Mouse (Mus musculus) ES-E14 (cell line): ENCODE data around the gene Dnajb8. TPM values are rescaled to one million over a fixed set of nuclear protein-coding genes. Genes with fewer than 3 reads are reported as not detected.

ENCODE experiments used
- DNase-seq: peaks from one replicate; pipeline ENCODE4 v3.0.0-alpha.2; 2013; ENCODE audit warnings: low read depth, low spot score
- H3K27ac ChIP-seq: 2 replicates; pipeline ENCODE4 v1.5.1; 2012; ENCODE audit warnings: low read depth, mild to moderate bottlenecking, low read length, moderate library complexity, mixed read lengths; ENCODE audit not compliant: poor library complexity, insufficient read depth, severe bottlenecking
- H3K36me3 ChIP-seq: 2 replicates; pipeline ENCODE4 v1.6.1; 2012; ENCODE audit warnings: mild to moderate bottlenecking, low read length, moderate library complexity, mixed read lengths; ENCODE audit not compliant: control insufficient read depth, poor library complexity, insufficient read depth, severe bottlenecking
- H3K4me1 ChIP-seq, 2 experiments: fragments of 150-350 bp in 1 of 2; sonication (generic) in 1 of 2; 2 replicates each; pipeline ENCODE4 v1.6.1; 2012; ENCODE audit warnings: low read length in 2 of 2, mild to moderate bottlenecking in 1 of 2, mixed read lengths in 1 of 2; ENCODE audit not compliant: control insufficient read depth in 2 of 2, insufficient read depth in 2 of 2, poor library complexity in 1 of 2
- H3K4me3 ChIP-seq, 2 experiments: fragments of 150-350 bp in 1 of 2; sonication (generic) in 1 of 2; 2 replicates each; pipeline ENCODE4 v1.5.1; 2012; ENCODE audit warnings: low read length in 2 of 2, low read depth in 1 of 2, mild to moderate bottlenecking in 1 of 2, mixed read lengths in 1 of 2; ENCODE audit not compliant: insufficient read depth in 1 of 2, poor library complexity in 1 of 2, severe bottlenecking in 1 of 2
- H3K9ac ChIP-seq: 2 replicates; pipeline ENCODE4 v1.6.1; 2012; ENCODE audit warnings: low read depth, mild to moderate bottlenecking, low read length, mixed read lengths; ENCODE audit not compliant: poor library complexity, insufficient read depth, severe bottlenecking
- H3K9me3 ChIP-seq: fragments of 150-350 bp; sonication (generic); 2 replicates; pipeline ENCODE4 v1.6.1; 2012; ENCODE audit warnings: low read depth, mild to moderate bottlenecking, low read length; ENCODE audit not compliant: control insufficient read depth, insufficient read depth
- CHD2 ChIP-seq: IDR thresholded peaks from 2 replicates; pipeline ENCODE4 v1.6.1; 2014; ENCODE audit warnings: mild to moderate bottlenecking, low read depth, low read length, inconsistent platforms
- HCFC1 ChIP-seq: IDR thresholded peaks from 2 replicates; pipeline ENCODE4 v1.6.1; 2012; ENCODE audit warnings: low read length, inconsistent platforms, borderline replicate concordance; ENCODE audit not compliant: insufficient read depth
- MAFK ChIP-seq: IDR thresholded peaks from 2 replicates; pipeline ENCODE4 v1.6.1; 2014; ENCODE audit warnings: mild to moderate bottlenecking, low read depth, low read length, inconsistent platforms; ENCODE audit not compliant: insufficient read depth
- ZC3H11A ChIP-seq: IDR thresholded peaks from 2 replicates; pipeline ENCODE4 v1.6.1; 2012; ENCODE audit warnings: low read depth, mild to moderate bottlenecking, inconsistent platforms, low read length, borderline replicate concordance
- ZNF384 ChIP-seq: IDR thresholded peaks from 2 replicates; pipeline ENCODE4 v1.6.1; 2012; ENCODE audit warnings: low read depth, low read length, inconsistent platforms
- in situ Hi-C, 2 experiments: fragments of 600-800 bp; cut with MboI; formaldehyde crosslinking; loops; one replicate each; pipeline ENCODE4 v1.15.1; 2025; ENCODE audit warnings: low sequenced_read_pairs in 2 of 2, inconsistent platforms in 1 of 2; ENCODE audit not compliant: unreplicated experiment in 2 of 2
- total RNA-seq: library from RNA; depleted of rRNA; stranded (reverse); fragments of 300-350 nt; gene quantifications from 2 replicates; pipeline ENCODE4 v1.2.3, GENCODE M21; 2012

The Dnajb8 gene
- total RNA-seq, 1 experiment, result not detected

DNA sequence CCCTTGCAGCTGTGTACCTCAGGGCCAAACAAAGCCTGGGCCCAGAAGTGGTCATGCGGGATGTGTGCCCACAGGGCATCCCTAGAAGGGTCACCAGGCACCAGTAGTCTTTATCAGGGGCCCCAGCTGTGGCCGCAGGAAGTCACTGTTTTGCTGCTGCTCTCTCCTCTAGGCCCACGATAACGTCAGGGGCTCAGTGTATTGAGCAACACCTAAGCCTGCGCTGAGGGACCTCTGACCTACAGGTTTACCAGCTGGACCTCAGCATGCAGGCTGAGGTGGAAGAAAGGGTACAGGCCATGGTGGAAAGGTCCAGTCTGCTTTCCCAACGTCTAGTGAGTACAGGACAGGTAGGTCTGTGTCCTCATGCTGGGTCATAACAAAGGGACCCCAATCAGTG lies 32.0 kb downstream of the Dnajb8 start:
- TF ChIP-seq HCFC1, result no peak
- TF ChIP-seq ZNF384, result no peak
- H3K4me1 ChIP-seq, result no peaks in the 10 kb centered on the region
- no peak for DNase-seq
- H3K36me3 ChIP-seq, result peaks cover 2% of the 10 kb centered on the region; the same call in 1 of the 2 replicates
- H3K4me3 ChIP-seq, result no peak overlapping the region
- in situ Hi-C loops, result no loop called here
- no peak overlapping the region for H3K9ac ChIP-seq
- no peak overlapping the region for H3K27ac ChIP-seq
- H3K9me3 ChIP-seq, result no peaks in the 10 kb centered on the region

DNA sequence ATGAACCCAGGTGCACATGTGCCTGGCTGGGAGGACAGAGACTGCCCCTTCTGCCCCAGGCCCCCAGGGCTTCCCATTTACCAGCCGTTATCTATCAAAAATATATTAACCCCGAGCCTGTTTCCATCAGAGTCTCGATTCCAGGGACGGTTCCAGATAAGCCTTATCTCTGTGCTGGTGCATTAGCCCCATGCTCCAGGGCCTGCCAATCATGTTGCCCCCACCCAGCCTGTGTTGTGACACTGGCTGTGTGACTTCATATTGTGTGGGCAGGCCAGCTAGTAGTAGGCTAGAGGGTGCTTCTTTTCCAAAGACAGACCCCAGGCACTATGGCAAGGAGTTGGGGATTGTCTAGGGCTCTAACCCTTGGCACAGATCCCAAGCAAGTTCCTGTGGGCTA lies 33.4 kb downstream of the Dnajb8 start:
- no peak for DNase-seq
- H3K4me1 ChIP-seq, result no peaks in the 10 kb centered on the region
- no peak overlapping the region for H3K27ac ChIP-seq
- TF ChIP-seq ZC3H11A (no peak), MAFK (no peak), CHD2 (no peak), HCFC1 (no peak), ZNF384 (no peak)
- H3K36me3 ChIP-seq, result peaks cover 2% of the 10 kb centered on the region; the same call in 1 of the 2 replicates
- H3K4me3 ChIP-seq, result no peak overlapping the region
- in situ Hi-C loops, result no loop called here
- no peak overlapping the region for H3K9ac ChIP-seq
- no peaks in the 10 kb centered on the region for H3K9me3 ChIP-seq

GRCm38 (mm10) chr6:88259621-88260020 lies 37.6 kb downstream of the Dnajb8 start:
- in situ Hi-C loops, result no loop called here
- Histone ChIP-seq H3K36me3 (peaks cover 2% of the 10 kb centered on the region; the same call in 1 of the 2 replicates), H3K27ac (no peak overlapping the region), H3K9me3 (no peaks in the 10 kb centered on the region), H3K4me3 (no peak overlapping the region), H3K4me1 (no peaks in the 10 kb centered on the region), H3K9ac (no peak overlapping the region)
- no peak for DNase-seq
- no peak for TF ChIP-seq ZNF384
- TF ChIP-seq MAFK, result no peak
- no peak for TF ChIP-seq HCFC1
- TF ChIP-seq CHD2, result no peak
- no peak for TF ChIP-seq ZC3H11A

DNA sequence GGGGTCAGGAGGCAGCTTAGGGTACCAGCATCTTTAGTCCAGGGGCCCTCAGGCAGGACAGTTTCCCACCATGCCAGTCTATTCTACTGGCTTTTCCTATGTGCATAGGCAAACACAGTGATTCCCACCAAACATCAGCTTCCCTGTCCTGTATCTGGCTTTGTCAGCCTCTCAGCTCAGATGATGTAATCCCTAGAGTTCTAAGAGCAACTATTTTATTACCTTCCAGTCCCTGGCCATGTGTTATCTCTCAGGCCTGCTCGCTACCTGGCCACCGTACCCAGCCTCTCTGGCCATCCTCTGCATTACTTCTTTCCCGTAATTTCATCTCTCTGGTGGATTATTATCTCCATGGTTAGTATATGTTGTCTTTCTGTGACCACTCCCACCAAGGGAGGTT lies 38.6 kb downstream of the Dnajb8 start:
- H3K36me3 ChIP-seq, result peaks cover 2% of the 10 kb centered on the region; the same call in 1 of the 2 replicates
- no peak for TF ChIP-seq ZC3H11A

DNA sequence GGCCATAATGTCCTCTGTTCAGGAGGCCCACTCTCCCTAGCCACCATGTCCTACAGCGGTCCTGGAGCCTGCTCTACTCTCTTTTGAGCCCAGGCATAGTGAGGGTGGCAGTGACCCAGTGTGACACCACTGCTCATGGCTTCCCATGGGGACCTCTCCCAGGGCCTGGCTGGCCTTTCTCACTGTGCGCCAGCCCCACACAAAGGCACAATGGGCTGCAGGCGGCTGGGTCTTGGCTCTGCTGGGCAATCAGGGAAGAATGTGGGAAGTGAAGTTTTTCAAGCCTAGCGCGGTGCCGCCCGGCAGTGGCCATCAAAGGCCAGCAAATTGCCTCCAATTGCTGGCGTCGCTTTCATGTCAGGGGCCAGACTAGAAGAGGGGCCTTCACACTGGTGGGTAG lies 40.1 kb downstream of the Dnajb8 start:
- Histone ChIP-seq H3K9ac (no peak overlapping the region), H3K4me3 (no peak overlapping the region), H3K27ac (no peak overlapping the region), H3K36me3 (peaks cover 2% of the 10 kb centered on the region; the same call in 1 of the 2 replicates), H3K4me1 (no peaks in the 10 kb centered on the region), H3K9me3 (no peaks in the 10 kb centered on the region)
- in situ Hi-C loops, result no loop called here
- no peak for TF ChIP-seq ZC3H11A
- no peak for TF ChIP-seq HCFC1
- no peak for TF ChIP-seq CHD2
- TF ChIP-seq ZNF384, result no peak
- TF ChIP-seq MAFK, result no peak
- no peak for DNase-seq

More for the DNA sequence above, 38.6 kb downstream of the Dnajb8 start:
- no peak for DNase-seq
- in situ Hi-C loops, result no loop called here
- H3K4me3 ChIP-seq, result no peak overlapping the region
- no peak overlapping the region for H3K27ac ChIP-seq
- no peaks in the 10 kb centered on the region for H3K4me1 ChIP-seq
- H3K9ac ChIP-seq, result no peak overlapping the region
- H3K9me3 ChIP-seq, result no peaks in the 10 kb centered on the region
